Mouse (Mus musculus) erythroblast, adult 5-6 weeks (primary cell): ENCODE data around the gene Dixdc1. TPM values are rescaled to one million over a fixed set of nuclear protein-coding genes. Genes with fewer than 3 reads are reported as not detected.
"Not testable (repeated sequence)": the region's sequence is repeated elsewhere in the genome, so short reads cannot be mapped to it uniquely, and the experiment has no call there.

Source experiments
- ATAC-seq: replicated peaks from 2 replicates; pipeline ENCODE4 v1.8.0; 2016; ENCODE audit warnings: moderate number of reproducible peaks, mild to moderate bottlenecking, moderate TSS enrichment, inconsistent platforms; ENCODE audit not compliant: poor library complexity, low FRiP score, severe bottlenecking
- total RNA-seq, 2 experiments: library from RNA; stranded (forward) in 1 of 2; stranded (reverse) in 1 of 2; fragments of 150-400 nt in 1 of 2; fragments of 200-764, 138-1000 nt in 1 of 2; gene quantifications; 2 replicates each; pipeline versions ENCODE4 v1.2.3 to v1.2.4; 2015 to 2017; ENCODE audit warnings: low replicate concordance in 2 of 2

Gene Dixdc1
- total RNA-seq, 2 experiments from 2014 or later, result 0.68 TPM; not detected in 1

DNA sequence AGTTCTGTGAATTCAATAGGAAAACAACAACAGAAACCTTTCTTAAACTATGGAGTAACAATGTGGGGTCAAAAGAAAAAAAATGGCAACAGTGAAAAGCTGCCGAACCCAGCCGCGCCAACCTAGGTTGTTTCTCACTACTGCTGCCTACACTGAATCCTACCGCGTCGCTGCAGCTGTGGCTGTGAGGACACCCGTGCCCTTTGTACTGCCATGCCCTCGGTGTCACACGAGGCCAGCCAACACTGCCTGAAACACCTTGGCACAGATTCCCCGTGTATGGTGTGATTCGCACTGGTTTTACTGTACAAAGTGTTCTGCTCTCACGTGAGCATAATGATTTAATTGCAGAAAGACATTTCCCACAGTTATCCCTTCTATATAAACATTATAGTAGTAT is 78.9 kb downstream of the Dixdc1 start:
- no peak for ATAC-seq

DNA sequence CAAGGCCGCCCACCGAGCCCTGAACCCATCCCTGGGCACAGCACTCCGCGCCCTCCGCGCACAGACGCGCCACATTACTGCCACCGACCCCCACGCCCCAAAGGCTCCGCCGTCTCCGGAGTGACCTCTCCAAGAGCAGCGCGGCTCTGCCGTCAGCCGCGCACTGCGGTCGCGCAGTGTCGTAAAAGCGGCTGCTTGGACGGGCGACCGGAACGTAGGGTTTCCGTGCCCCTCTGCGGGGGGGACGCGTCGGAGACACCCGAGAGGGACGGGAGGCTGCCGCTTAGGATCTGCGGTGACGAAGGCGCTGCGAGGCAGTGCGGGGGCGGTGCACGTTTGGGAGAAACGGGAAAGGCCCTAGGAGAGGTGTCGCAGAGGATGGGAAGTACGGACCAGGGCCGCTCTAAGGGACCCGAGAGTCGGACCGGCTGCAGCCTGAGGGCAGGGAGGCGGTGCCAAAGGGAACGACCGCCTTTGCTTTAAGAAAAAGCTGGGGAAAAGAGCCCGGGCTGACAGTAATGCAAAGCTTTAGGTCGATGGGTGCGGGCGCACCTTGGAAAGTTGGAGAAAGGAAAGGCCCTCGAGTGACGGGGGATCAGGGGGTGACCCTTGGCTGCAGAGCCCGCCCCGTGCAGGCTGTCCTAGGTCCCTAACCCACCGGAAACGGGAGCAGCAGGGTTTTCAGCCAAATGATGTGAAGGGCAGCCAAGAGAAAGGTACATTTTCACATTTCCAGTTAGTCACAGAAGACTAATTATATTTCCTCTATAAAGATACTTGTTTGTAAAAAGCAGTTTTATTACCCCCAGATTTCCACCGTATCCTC is 79.7 kb downstream of the Dixdc1 start, which contains the start of gene Dlat:
Gene Dlat (minus strand): TSS at position 389 of the 826 bp plus-strand sequence.
- ATAC-seq, result peak; percentile 95

DNA sequence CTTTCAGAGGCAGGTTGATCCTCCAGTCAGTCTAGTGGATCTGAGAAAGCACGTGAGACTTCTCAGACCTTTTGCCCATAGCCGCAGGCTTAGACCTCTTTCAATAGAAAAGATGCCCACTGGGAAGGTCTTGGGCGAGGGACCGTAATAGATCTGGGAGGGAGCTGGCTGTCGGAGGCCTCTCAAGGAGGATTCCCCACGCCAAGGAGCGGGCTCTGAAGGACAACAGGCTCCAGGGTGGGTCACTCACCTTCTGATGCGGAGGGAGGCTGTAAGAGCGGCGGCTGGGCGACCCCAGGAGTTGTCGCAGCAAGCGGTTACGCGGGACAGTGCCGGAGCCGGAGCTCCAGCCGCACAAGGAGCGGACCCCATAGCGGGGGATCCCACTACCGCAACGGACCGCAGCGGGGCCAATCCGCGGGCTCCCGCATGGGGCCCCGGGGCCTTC is 80.4 kb downstream of the Dixdc1 start:
- no peak; the same call in 1 of the 2 replicates for ATAC-seq

DNA sequence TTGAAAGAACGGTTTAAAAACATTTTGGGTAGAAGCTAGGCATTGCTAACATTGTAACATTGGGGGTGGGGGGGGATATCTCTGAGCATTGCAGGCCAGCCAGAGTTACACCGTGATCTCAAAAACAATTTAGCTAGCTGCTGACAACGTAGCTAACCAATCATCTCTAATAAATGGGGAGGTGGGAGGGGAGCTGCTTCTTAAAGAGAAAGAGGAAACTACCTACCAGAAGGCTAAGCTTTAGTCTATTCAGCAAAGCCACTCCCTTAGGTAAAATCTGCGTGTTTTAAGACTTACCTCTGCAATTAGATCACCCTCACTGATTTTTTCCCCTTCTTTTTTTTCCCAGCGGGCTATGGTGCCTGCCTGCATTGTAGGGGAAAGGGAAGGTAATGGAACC is 80.9 kb downstream of the Dixdc1 start:
- no peak for ATAC-seq

DNA sequence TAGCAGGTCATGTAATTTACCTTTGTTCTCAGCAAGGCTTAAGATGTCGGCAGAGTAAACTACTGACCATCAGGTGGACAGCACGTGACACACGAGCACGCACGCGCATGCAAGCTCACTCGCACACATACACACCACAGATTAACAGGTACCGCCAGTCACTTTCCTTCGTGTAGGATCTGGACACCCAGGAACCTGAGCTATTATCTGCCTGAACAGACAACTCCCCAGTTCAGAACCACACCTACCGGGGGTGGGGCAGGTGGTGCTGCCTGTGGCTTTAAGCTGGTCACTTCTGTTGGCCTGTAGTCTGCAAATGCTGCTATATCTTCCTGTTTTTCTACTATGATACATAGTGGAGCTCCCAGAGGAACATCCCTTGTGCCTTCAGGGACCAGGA is 88.8 kb downstream of the Dixdc1 start:
- peak; percentile 88 for ATAC-seq

DNA sequence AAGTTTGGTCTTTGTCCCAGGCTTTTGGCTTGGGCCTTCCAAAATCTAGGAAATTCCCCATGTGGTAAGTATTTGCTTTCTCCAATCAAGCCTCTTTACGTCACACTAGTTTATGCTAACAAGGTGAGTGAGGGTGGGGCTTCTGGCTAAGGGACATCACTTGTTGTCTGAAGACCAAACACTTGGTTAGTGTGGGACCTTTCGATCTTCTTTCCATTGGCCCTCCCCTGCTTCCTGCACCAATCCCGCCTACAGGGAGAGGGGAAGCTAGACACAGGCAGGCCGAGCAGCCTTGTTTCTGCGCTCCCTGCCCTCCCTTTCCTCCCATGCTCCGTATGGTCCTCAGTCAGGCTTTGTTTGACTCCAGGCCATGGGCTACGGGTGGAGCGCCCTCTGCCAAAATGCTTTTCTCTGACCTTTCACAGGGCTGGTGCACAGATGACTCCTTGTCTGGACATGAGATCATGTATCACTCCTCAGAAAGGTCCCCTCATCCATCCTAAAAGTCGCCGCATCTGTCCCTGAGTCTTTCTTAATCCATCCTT is 92.4 kb downstream of the Dixdc1 start:
- no peak for ATAC-seq

DNA sequence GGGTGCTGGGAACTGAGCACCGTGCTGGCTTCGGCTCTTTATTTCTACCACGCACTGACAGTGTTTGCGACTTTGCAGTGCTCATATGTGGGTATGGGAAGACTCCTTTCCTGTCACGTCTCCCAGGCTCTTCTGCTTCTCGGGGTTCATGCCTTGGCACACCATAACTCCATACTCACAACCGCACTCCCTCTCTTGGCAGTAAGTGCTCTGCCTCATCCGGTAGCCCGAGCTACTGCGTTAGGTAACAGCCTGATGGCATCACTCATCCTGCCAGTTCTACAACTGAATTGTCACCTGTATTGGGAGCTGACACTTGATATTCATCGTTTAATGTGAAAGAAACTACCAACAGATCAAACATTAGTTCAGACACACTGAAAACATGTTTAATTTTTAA is 105.0 kb downstream of the Dixdc1 start:
- no peak for ATAC-seq

DNA sequence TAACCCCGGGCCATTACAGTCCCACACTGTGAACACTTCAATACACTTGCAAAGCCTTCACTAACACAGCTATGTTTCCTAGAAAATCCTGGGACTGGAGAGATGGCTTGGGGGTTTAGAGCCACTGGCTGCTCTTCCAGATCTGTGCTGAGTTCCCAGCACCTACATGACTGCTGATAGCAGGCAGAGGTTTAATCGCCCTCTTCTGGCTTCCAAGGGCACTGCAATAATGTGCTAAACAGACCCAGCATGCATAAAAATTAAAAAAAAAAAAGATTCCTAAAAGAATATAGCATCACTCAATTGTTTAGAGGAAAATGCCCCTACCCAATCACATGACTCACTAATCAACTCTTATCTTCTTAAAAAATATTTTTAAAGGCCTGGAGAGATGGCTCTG is 106.3 kb downstream of the Dixdc1 start:
- peak; percentile 80 for ATAC-seq

DNA sequence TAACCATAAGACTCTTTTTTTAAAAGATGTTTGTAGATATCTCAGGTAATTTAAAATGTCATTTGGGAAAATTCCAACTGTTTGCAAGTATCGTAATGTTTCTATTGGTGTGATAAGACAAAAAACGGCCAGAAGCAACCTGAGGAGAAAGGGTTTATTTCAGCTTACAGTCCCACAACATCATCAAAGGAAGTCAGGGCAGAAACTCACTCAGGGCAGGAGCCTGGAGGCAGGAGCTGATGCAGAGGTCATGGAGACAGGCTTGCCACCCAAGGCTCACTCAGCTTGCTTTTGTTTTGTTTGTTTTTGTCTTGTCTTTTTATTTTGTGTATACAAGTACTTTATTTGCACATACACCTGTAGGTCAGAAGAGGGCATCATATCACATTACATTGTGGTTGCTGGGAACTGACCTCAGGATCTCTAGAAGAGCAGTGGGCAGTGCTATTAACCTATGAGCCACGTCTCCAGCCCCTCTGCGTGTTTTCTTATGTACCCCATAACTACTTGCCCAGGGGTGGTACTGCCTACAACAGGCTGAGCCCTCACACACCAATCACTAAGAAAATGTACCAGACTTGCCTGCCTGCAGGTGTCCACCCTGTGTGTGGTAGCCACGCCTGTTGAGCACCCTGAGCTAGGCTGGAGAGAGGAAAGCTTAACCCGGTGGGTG is 107.2 kb downstream of the Dixdc1 start:
- no peak for ATAC-seq

DNA sequence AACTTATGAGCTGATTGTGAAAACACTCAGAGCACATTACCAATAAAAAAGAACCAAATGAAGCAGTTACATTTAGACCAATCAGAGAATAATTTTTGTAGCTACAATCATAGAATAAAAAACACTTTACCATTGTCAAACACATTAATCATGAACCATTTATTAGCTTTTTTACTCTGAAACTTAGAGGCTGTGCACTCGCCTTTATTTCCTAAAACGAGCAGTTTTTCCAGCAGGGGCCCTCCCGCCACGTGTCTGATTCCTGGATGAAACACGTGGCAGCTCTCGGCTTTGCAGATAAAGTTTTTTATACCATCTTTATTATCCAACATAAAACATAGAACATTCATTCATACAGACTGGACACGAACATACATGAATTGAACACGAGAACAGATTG is 108.4 kb downstream of the Dixdc1 start:
- not testable (repeated sequence) for ATAC-seq

DNA sequence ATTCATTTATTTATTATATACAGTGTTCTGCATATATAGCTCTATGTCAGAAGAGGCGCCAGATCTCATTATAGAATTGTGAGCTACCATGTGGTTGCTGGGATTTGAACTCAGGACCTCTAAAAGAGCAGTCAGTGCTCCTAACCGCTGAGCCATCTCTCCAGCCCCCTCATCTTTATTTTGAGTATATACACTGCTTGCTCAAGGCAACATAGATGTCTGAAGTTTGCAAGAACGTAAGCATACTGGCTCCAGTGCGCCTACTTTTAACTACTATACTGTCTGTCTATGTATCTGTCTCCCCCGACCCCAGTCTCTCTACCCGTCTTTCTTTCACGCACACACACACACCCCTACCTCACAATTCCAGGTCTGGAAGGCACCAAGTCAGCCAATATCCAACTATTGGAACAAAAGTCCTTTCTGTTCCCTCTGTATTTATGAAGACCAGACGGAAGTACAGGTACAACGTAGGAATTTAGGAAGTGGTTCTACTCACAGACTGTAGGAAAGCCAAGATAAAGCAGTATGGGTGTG is 121.5 kb downstream of the Dixdc1 start:
- no peak for ATAC-seq

DNA sequence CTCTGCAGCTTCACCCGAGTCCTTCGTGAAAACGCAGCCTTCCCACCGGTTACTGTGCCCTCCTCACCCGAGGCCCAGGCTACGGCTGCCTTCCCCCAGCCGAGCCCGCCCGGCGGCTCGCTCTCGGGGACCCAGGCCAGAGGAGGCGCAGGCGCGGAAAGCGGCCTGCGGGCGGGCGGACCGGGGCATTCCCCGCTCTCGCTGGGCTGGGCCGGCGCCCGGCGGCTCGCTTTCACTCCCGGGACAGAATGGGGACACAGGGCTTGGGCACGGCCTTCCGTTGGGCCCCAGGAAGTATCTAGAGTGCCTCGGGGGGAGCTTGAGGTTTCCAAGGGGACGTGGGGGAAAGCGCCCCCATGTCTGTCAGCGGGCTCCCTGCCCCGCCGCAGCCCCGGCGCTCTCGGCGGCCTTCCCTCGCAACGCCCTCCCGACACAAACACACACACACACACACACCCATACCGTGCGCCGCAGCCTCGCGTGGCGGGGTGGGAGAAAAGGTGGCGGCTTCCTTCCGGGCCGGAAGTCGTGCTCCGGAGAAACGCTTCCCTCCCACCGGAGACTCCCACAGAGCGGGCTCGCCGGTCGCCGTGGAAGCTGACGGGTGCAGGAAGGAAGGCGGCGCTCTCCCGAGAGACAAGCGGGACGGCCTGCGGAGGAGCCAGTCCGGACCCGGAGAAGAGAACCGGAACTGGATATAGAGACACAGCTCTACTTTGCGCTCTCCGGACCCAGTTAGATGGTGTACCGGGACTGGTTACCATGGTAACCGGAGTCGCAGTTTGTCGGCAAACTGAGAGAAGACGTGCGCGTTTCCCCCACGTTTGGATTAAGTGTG is 122.3 kb downstream of the Dixdc1 start, which contains the start of the genes Pih1d2 and Nkapd1:
Gene Pih1d2 (plus strand): TSS at position 556 of the 838 bp plus-strand sequence.
Gene Nkapd1 (minus strand): TSS at position 699 of the 838 bp plus-strand sequence.
- peak; percentile 91 for ATAC-seq

DNA sequence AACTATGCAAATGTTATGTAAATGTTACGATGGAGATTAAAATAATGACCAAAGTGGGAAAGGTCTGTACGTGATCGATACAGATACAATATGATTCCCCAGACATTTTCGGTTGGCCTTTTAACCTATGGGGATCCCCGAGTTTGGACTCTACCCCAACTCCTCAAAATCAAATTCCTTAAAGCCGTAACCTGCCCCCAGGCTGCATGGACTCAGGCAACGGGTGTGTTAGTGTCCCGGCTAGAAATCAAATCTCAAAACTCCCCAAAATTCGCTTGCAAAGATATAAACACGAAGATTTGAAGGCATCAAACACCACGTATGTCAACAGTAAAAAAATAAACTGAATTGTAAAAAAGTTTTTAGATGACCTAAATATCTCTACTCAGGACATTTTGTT is 123.2 kb downstream of the Dixdc1 start:
- ATAC-seq, result no peak

Other genes with a start within 250 kb of the Dixdc1 start
- gene Plet1, start 245.0 kb downstream of the Dixdc1 start, total RNA-seq (2015; ENCODE audit: low replicate concordance), result not detected in 2 replicates
- gene Plet1, start 245.0 kb downstream of the Dixdc1 start, total RNA-seq (2017; ENCODE audit: low replicate concordance), result not detected in 2 replicates
- 16.3 and 20.5 TPM in 2 replicates for gene Pts, start 210.8 kb downstream of the Dixdc1 start, total RNA-seq (2015; ENCODE audit: low replicate concordance)
- gene Pts, start 210.8 kb downstream of the Dixdc1 start, total RNA-seq (2017; ENCODE audit: low replicate concordance), result 15.8 and 19.4 TPM in 2 replicates
- gene Il18, start 184.7 kb downstream of the Dixdc1 start, total RNA-seq (2015; ENCODE audit: low replicate concordance), result 21.5 TPM in 1 of 2 replicates, not detected in the other
- 2.4 and 3.7 TPM in 2 replicates for gene Il18, start 184.7 kb downstream of the Dixdc1 start, total RNA-seq (2017; ENCODE audit: low replicate concordance)
- gene Bco2, start 184.3 kb downstream of the Dixdc1 start, total RNA-seq (2015; ENCODE audit: low replicate concordance), result 0.84 and 1.7 TPM in 2 replicates
- gene Bco2, start 184.3 kb downstream of the Dixdc1 start, total RNA-seq (2017; ENCODE audit: low replicate concordance), result 0.17 and 2.0 TPM in 2 replicates
- gene Tex12, start 178.2 kb downstream of the Dixdc1 start, total RNA-seq (2015; ENCODE audit: low replicate concordance), result not detected in 2 replicates
- gene Tex12, start 178.2 kb downstream of the Dixdc1 start, total RNA-seq (2017; ENCODE audit: low replicate concordance), result not detected in 2 replicates
- gene Sdhd, start 135.7 kb downstream of the Dixdc1 start, total RNA-seq (2015; ENCODE audit: low replicate concordance), result 50.0 and 63.1 TPM in 2 replicates
- gene Sdhd, start 135.7 kb downstream of the Dixdc1 start, total RNA-seq (2017; ENCODE audit: low replicate concordance), result 26.2 and 57.2 TPM in 2 replicates
- 21.1 and 27.1 TPM in 2 replicates for gene Timm8b, start 135.6 kb downstream of the Dixdc1 start, total RNA-seq (2015; ENCODE audit: low replicate concordance)
- gene Timm8b, start 135.6 kb downstream of the Dixdc1 start, total RNA-seq (2017; ENCODE audit: low replicate concordance), result 27.5 and 70.9 TPM in 2 replicates
- gene Pih1d2, start 122.2 kb downstream of the Dixdc1 start, total RNA-seq (2015; ENCODE audit: low replicate concordance), result not detected in 2 replicates
- gene Pih1d2, start 122.2 kb downstream of the Dixdc1 start, total RNA-seq (2017; ENCODE audit: low replicate concordance), result 0.42 and 1.0 TPM in 2 replicates
- gene Nkapd1, start 122.1 kb downstream of the Dixdc1 start, total RNA-seq (2015; ENCODE audit: low replicate concordance), result 9.0 and 15.3 TPM in 2 replicates
- 5.3 and 7.2 TPM in 2 replicates for gene Nkapd1, start 122.1 kb downstream of the Dixdc1 start, total RNA-seq (2017; ENCODE audit: low replicate concordance)
- gene Dlat, start 79.7 kb downstream of the Dixdc1 start, total RNA-seq (2015; ENCODE audit: low replicate concordance), result 16.7 and 19.8 TPM in 2 replicates
- gene Dlat, start 79.7 kb downstream of the Dixdc1 start, total RNA-seq (2017; ENCODE audit: low replicate concordance), result 6.7 and 16.4 TPM in 2 replicates
- gene 2310030G06Rik, start 7.0 kb upstream of the Dixdc1 start, total RNA-seq (2015; ENCODE audit: low replicate concordance), result not detected in 2 replicates
- not detected in 2 replicates for gene 2310030G06Rik, start 7.0 kb upstream of the Dixdc1 start, total RNA-seq (2017; ENCODE audit: low replicate concordance)
- gene Cryab, start 11.8 kb upstream of the Dixdc1 start, total RNA-seq (2015; ENCODE audit: low replicate concordance), result not detected in 2 replicates
- gene Cryab, start 11.8 kb upstream of the Dixdc1 start, total RNA-seq (2017; ENCODE audit: low replicate concordance), result not detected in 2 replicates
- not detected in 2 replicates for gene Hspb2, start 12.8 kb upstream of the Dixdc1 start, total RNA-seq (2015; ENCODE audit: low replicate concordance)
- not detected in 2 replicates for gene Hspb2, start 12.8 kb upstream of the Dixdc1 start, total RNA-seq (2017; ENCODE audit: low replicate concordance)
- gene Fdxacb1, start 28.7 kb upstream of the Dixdc1 start, total RNA-seq (2015; ENCODE audit: low replicate concordance), result 2.5 and 5.8 TPM in 2 replicates
- 2.2 and 3.5 TPM in 2 replicates for gene Fdxacb1, start 28.7 kb upstream of the Dixdc1 start, total RNA-seq (2017; ENCODE audit: low replicate concordance)
- 46.1 and 60.4 TPM in 2 replicates for gene Alg9, start 35.5 kb upstream of the Dixdc1 start, total RNA-seq (2015; ENCODE audit: low replicate concordance)
- gene Alg9, start 35.5 kb upstream of the Dixdc1 start, total RNA-seq (2017; ENCODE audit: low replicate concordance), result 18.0 and 28.7 TPM in 2 replicates
- 30.6 and 50.6 TPM in 2 replicates for gene 1110032A03Rik, start 36.0 kb upstream of the Dixdc1 start, total RNA-seq (2015; ENCODE audit: low replicate concordance)
- gene 1110032A03Rik, start 36.0 kb upstream of the Dixdc1 start, total RNA-seq (2017; ENCODE audit: low replicate concordance), result 38.8 and 44.6 TPM in 2 replicates
- 43.5 and 61.5 TPM in 2 replicates for gene Ppp2r1b, start 105.8 kb upstream of the Dixdc1 start, total RNA-seq (2015; ENCODE audit: low replicate concordance)
- 71.8 and 77.1 TPM in 2 replicates for gene Ppp2r1b, start 105.8 kb upstream of the Dixdc1 start, total RNA-seq (2017; ENCODE audit: low replicate concordance)